Mouse (Mus musculus): ENCODE results near the gene Fads6.
A peak's percentile ranks its signal among the peaks of the same experiment; 100 is the strongest.

DNA sequence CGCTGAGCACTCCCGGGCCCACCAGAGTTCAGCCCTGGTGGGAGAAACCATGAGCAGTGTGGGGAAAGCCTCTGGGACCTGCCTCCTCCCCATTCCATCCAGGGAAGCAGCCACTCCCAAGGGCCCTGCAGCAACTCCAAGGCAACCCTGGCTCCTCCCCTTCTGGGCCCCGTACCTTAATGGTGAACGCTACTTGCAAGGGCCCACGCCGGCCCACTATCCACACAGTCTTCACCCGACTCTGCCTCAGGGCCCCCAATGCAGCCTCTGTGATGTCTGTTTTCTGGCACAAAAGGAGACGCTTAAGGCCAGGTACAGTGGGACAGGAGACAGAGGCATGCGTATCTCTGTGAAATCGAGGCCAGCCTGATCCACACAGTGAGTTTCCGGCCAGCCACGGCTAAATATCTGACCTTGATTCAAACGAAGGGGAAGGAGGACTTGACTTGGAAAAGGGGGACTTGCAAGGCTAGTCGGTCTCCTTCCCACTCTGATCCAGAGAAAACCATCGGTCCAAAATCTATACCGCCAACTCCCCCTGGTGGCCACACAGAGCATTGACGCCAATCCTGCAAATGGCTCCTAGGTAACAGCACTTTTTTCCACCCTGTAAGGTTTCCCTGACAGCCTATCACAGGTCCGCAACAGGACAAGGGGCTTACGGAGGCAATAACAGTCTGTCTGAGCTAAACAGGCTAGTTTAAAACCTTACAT is 27.2 kb downstream of the Fads6 start:
- TF ChIP-seq POLR2A (IDR thresholded peaks at IDR 0.05; ENCODE audit: extremely low read depth, insufficient read depth, low read length) = no peak
- TF ChIP-seq CTCF (IDR thresholded peaks at IDR 0.05; ENCODE audit: extremely low read depth, insufficient read depth, low read length) = peak; percentile 96

All from cortical plate, adult 2 months (tissue).